Mouse (Mus musculus): ENCODE measurements around the gene 1700015F17Rik. TPM values are rescaled to one million over a fixed set of nuclear protein-coding genes. Genes with fewer than 3 reads are reported as not detected.

1700015F17Rik gene
- polyA plus RNA-seq, 1 experiment from 2014 or later = not detected

- no peak overlapping the region for H3K9ac ChIP-seq (ENCODE audit: low read depth, low read length)
- no peaks in the 10 kb centered on the region for H3K36me3 ChIP-seq (ENCODE audit: control insufficient read depth, insufficient read depth)
- no peaks in the 10 kb centered on the region for H3K9me3 ChIP-seq (replicated peaks; ENCODE audit: control insufficient read depth, low read length)
- H3K4me1 ChIP-seq (ENCODE audit: control insufficient read depth, low read depth, low read length) = no peaks in the 10 kb centered on the region
- ATAC-seq (ENCODE audit: low read depth) = no peak
- no peaks in the 10 kb centered on the region for H3K27me3 ChIP-seq (ENCODE audit: control insufficient read depth, insufficient read depth, low read depth, low read length)
- H3K4me3 ChIP-seq (ENCODE audit: low read depth, low read length) = no peak overlapping the region
- WGBS (ENCODE audit: insufficient replicate concordance) = 66% methylated on average over 3 of the region's 3 CpGs
- H3K27ac ChIP-seq (ENCODE audit: low read length) = no peak overlapping the region
- no peak overlapping the region for H3K4me2 ChIP-seq (ENCODE audit: low read depth, low read length)
Measured at GRCm38 (mm10) chr5:5414835-5415234, 64.1 kb downstream of the 1700015F17Rik start.

GRCm38 (mm10) chr5:5411886-5412285 lies 67.1 kb downstream of the 1700015F17Rik start:
- Histone ChIP-seq H3K27me3 (ENCODE audit: control insufficient read depth, insufficient read depth, low read depth, low read length) (no peaks in the 10 kb centered on the region), H3K9me3 (replicated peaks; ENCODE audit: control insufficient read depth, low read length) (no peaks in the 10 kb centered on the region), H3K9ac (ENCODE audit: low read depth, low read length) (no peak overlapping the region), H3K36me3 (ENCODE audit: control insufficient read depth, insufficient read depth) (no peaks in the 10 kb centered on the region), H3K4me1 (ENCODE audit: control insufficient read depth, low read depth, low read length) (no peaks in the 10 kb centered on the region), H3K27ac (ENCODE audit: low read length) (no peak overlapping the region), H3K4me3 (ENCODE audit: low read depth, low read length) (no peak overlapping the region), H3K4me2 (ENCODE audit: low read depth, low read length) (no peak overlapping the region; the same call in 1 of the 2 replicates)
- WGBS (ENCODE audit: insufficient replicate concordance) = 65% methylated on average over 2 of the region's 2 CpGs
- peak; percentile 75; the same call in 1 of the 2 replicates for ATAC-seq (ENCODE audit: low read depth)

GRCm38 (mm10) chr5:5401986-5402385 lies 77.0 kb downstream of the 1700015F17Rik start:
- Histone ChIP-seq H3K27me3 (ENCODE audit: control insufficient read depth, insufficient read depth, low read depth, low read length) (no peaks in the 10 kb centered on the region), H3K4me1 (ENCODE audit: control insufficient read depth, low read depth, low read length) (no peaks in the 10 kb centered on the region), H3K4me2 (ENCODE audit: low read depth, low read length) (no peak overlapping the region), H3K4me3 (ENCODE audit: low read depth, low read length) (no peak overlapping the region), H3K36me3 (ENCODE audit: control insufficient read depth, insufficient read depth) (no peaks in the 10 kb centered on the region), H3K27ac (ENCODE audit: low read length) (no peak overlapping the region), H3K9me3 (replicated peaks; ENCODE audit: control insufficient read depth, low read length) (no peaks in the 10 kb centered on the region), H3K9ac (ENCODE audit: low read depth, low read length) (no peak overlapping the region)
- whole genome bisulfite sequencing (ENCODE audit: insufficient replicate concordance) = 51% methylated on average over 4 of the region's 4 CpGs
- ATAC-seq (ENCODE audit: low read depth) = no peak

- Histone ChIP-seq H3K4me1 (ENCODE audit: control insufficient read depth, low read depth, low read length) (no peaks in the 10 kb centered on the region), H3K27me3 (ENCODE audit: control insufficient read depth, insufficient read depth, low read depth, low read length) (no peaks in the 10 kb centered on the region), H3K9me3 (replicated peaks; ENCODE audit: control insufficient read depth, low read length) (no peaks in the 10 kb centered on the region), H3K4me3 (ENCODE audit: low read depth, low read length) (no peak overlapping the region), H3K9ac (ENCODE audit: low read depth, low read length) (no peak overlapping the region), H3K4me2 (ENCODE audit: low read depth, low read length) (no peak overlapping the region), H3K27ac (ENCODE audit: low read length) (no peak overlapping the region), H3K36me3 (ENCODE audit: control insufficient read depth, insufficient read depth) (no peaks in the 10 kb centered on the region)
- WGBS (ENCODE audit: insufficient replicate concordance) = 44% methylated on average over 3 of the region's 3 CpGs
- ATAC-seq (ENCODE audit: low read depth) = no peak
Measured at GRCm38 (mm10) chr5:5392786-5393185, 86.2 kb downstream of the 1700015F17Rik start.

Other genes with a start within 250 kb of the 1700015F17Rik start
- gene Cdk14, start 58.8 kb downstream of the 1700015F17Rik start, polyA plus RNA-seq (2015; fragmentation: Nextera tagmentation; extraction: Ambion mirVana) = 0.92 and 1.1 TPM in 2 replicates
- gene Cldn12, start 35.8 kb upstream of the 1700015F17Rik start, polyA plus RNA-seq (2015; fragmentation: Nextera tagmentation; extraction: Ambion mirVana) = 12.1 and 13.5 TPM in 2 replicates
- 7.0 and 7.1 TPM in 2 replicates for gene Gtpbp10, start 80.4 kb upstream of the 1700015F17Rik start, polyA plus RNA-seq (2015; fragmentation: Nextera tagmentation; extraction: Ambion mirVana)
- gene Gm8773, start 94.7 kb upstream of the 1700015F17Rik start, polyA plus RNA-seq (2015; fragmentation: Nextera tagmentation; extraction: Ambion mirVana) = 0.18 and 0.19 TPM in 2 replicates
- gene Cfap69, start 185.1 kb upstream of the 1700015F17Rik start, polyA plus RNA-seq (2015; fragmentation: Nextera tagmentation; extraction: Ambion mirVana) = 0.19 and 0.70 TPM in 2 replicates
- 4.6 and 5.1 TPM in 2 replicates for gene Steap2, start 215.4 kb upstream of the 1700015F17Rik start, polyA plus RNA-seq (2015; fragmentation: Nextera tagmentation; extraction: Ambion mirVana)